Mouse (Mus musculus) CH12.LX (cell line): ENCODE data around the gene E030018B13Rik. TPM values are rescaled to one million over a fixed set of nuclear protein-coding genes. Genes with fewer than 3 reads are reported as not detected.

Experiments used
- DNase-seq: peaks from one replicate; pipeline ENCODE4 v3.0.0-alpha.2; 2013; ENCODE audit errors: extremely low read depth
- H3K27ac ChIP-seq: 2 replicates; pipeline ENCODE4 v1.5.1; 2012; ENCODE audit warnings: low read depth, mild to moderate bottlenecking, control low read depth, moderate library complexity; ENCODE audit not compliant: insufficient read depth
- H3K27me3 ChIP-seq: replicated peaks from 2 replicates; pipeline ENCODE3; 2012; ENCODE audit warnings: inconsistent platforms
- H3K36me3 ChIP-seq, 2 experiments: replicated peaks in 1 of 2; 2 replicates each; pipeline versions ENCODE3 to v1.6.1; 2012; ENCODE audit warnings: inconsistent platforms in 1 of 2, low read length in 1 of 2, mild to moderate bottlenecking in 1 of 2, mixed read lengths in 1 of 2, moderate library complexity in 1 of 2; ENCODE audit not compliant: control insufficient read depth in 1 of 2, insufficient read depth in 1 of 2
- H3K4me1 ChIP-seq, 2 experiments: 2 replicates each; pipeline ENCODE4 v1.6.1; 2012; ENCODE audit warnings: inconsistent platforms in 1 of 2, moderate library complexity in 1 of 2; ENCODE audit not compliant: insufficient read depth in 2 of 2, control insufficient read depth in 1 of 2
- H3K4me2 ChIP-seq: 2 replicates; pipeline ENCODE4 v1.6.1; 2012; ENCODE audit warnings: low read depth, mild to moderate bottlenecking, control low read depth; ENCODE audit not compliant: poor library complexity, insufficient read depth, severe bottlenecking
- H3K4me3 ChIP-seq, 3 experiments: fragments of 150-350 bp in 1 of 3; sonication (generic) in 1 of 3; replicated peaks in 1 of 3; 2 replicates each; pipeline versions ENCODE3 to v1.5.1; 2011 to 2012; ENCODE audit warnings: low read depth in 2 of 3, low read length in 2 of 3, mild to moderate bottlenecking in 2 of 3, moderate library complexity in 2 of 3, control low read depth in 1 of 3, improper control_type of control experiment in 1 of 3, inconsistent platforms in 1 of 3, mixed read lengths in 1 of 3; ENCODE audit not compliant: poor library complexity in 1 of 3
- H3K79me2 ChIP-seq: replicated peaks from 2 replicates; pipeline ENCODE4 v1.6.1; 2012; ENCODE audit warnings: mild to moderate bottlenecking, moderate library complexity; ENCODE audit not compliant: control insufficient read depth, poor library complexity, insufficient read depth, severe bottlenecking; ENCODE audit errors: extremely low read depth
- H3K9ac ChIP-seq: 2 replicates; pipeline ENCODE4 v1.6.1; 2012; ENCODE audit warnings: low read depth, mild to moderate bottlenecking, control low read depth, moderate library complexity; ENCODE audit not compliant: insufficient read depth
- H3K9me3 ChIP-seq: replicated peaks from 2 replicates; pipeline ENCODE3; 2012; ENCODE audit warnings: low read length, inconsistent platforms, mixed read lengths
- CHD1 ChIP-seq: IDR thresholded peaks from 2 replicates; pipeline ENCODE4 v1.6.1; 2012; ENCODE audit warnings: low read depth, low read length, improper control_type of control experiment, inconsistent platforms
- CTCF ChIP-seq, 2 experiments: IDR thresholded peaks in 1 of 2; conservative IDR thresholded peaks in 1 of 2; 2 replicates each; pipeline ENCODE4 v1.5.1; 2011 to 2012; ENCODE audit warnings: low read depth in 2 of 2, low read length in 2 of 2, improper control_type of control experiment in 1 of 2, inconsistent platforms in 1 of 2, mild to moderate bottlenecking in 1 of 2, moderate library complexity in 1 of 2
- ELF1 ChIP-seq: IDR thresholded peaks from 2 replicates; pipeline ENCODE4 v1.6.1; 2014; ENCODE audit warnings: low read depth, mild to moderate bottlenecking, inconsistent platforms, low read length, improper control_type of control experiment
- IRF4 ChIP-seq: IDR thresholded peaks from 2 replicates; pipeline ENCODE4 v1.6.1; 2014; ENCODE audit warnings: low read depth, mild to moderate bottlenecking, inconsistent platforms, low read length, improper control_type of control experiment
- JUN ChIP-seq: IDR thresholded peaks from 2 replicates; pipeline ENCODE4 v1.6.1; 2011; ENCODE audit warnings: low read depth, mild to moderate bottlenecking, low read length, improper control_type of control experiment, moderate library complexity; ENCODE audit not compliant: insufficient read depth
- MAX ChIP-seq: IDR thresholded peaks from 2 replicates; pipeline ENCODE4 v1.6.1; 2011; ENCODE audit warnings: low read length, improper control_type of control experiment
- MAZ ChIP-seq: IDR thresholded peaks from 2 replicates; pipeline ENCODE4 v1.6.1; 2012; ENCODE audit warnings: low read depth, mild to moderate bottlenecking, inconsistent platforms, low read length, improper control_type of control experiment, moderate library complexity
- MEF2A ChIP-seq: IDR thresholded peaks from 2 replicates; pipeline ENCODE4 v1.6.1; 2014; ENCODE audit warnings: low read depth, mild to moderate bottlenecking, inconsistent platforms, low read length, improper control_type of control experiment, borderline replicate concordance
- MXI1 ChIP-seq: IDR thresholded peaks from 2 replicates; pipeline ENCODE4 v1.6.1; 2011; ENCODE audit warnings: mild to moderate bottlenecking, low read depth, low read length, improper control_type of control experiment
- NRF1 ChIP-seq: IDR thresholded peaks from 2 replicates; pipeline ENCODE4 v1.6.1; 2014; ENCODE audit warnings: low read depth, mild to moderate bottlenecking, inconsistent platforms, low read length, improper control_type of control experiment, moderate library complexity
- PAX5 ChIP-seq: IDR thresholded peaks from 2 replicates; pipeline ENCODE4 v1.6.1; 2012; ENCODE audit warnings: low read length, inconsistent platforms, mixed read lengths
- RAD21 ChIP-seq: IDR thresholded peaks from 2 replicates; pipeline ENCODE4 v1.6.1; 2011; ENCODE audit warnings: low read depth, mild to moderate bottlenecking, low read length, improper control_type of control experiment, moderate library complexity
- RCOR1 ChIP-seq: conservative IDR thresholded peaks from 2 replicates; pipeline ENCODE4 v1.6.1; 2012; ENCODE audit warnings: low read depth, mild to moderate bottlenecking, inconsistent platforms, low read length, improper control_type of control experiment
- SIN3A ChIP-seq: IDR thresholded peaks from 2 replicates; pipeline ENCODE4 v1.6.1; 2012; ENCODE audit warnings: low read length, improper control_type of control experiment, inconsistent platforms
- SMC3 ChIP-seq: IDR thresholded peaks from 2 replicates; pipeline ENCODE4 v1.6.1; 2011; ENCODE audit warnings: low read depth, low read length, improper control_type of control experiment
- TBP ChIP-seq: conservative IDR thresholded peaks from 2 replicates; pipeline ENCODE4 v1.6.1; 2011; ENCODE audit warnings: low read depth, low read length, improper control_type of control experiment
- USF1 ChIP-seq: IDR thresholded peaks from 2 replicates; pipeline ENCODE4 v1.6.1; 2014; ENCODE audit warnings: low read depth, mild to moderate bottlenecking, inconsistent platforms, low read length, improper control_type of control experiment
- USF2 ChIP-seq: conservative IDR thresholded peaks from 2 replicates; pipeline ENCODE4 v1.6.1; 2011; ENCODE audit warnings: low read depth, low read length, improper control_type of control experiment
- ZKSCAN1 ChIP-seq: IDR thresholded peaks from 2 replicates; pipeline ENCODE4 v1.6.1; 2012; ENCODE audit warnings: low read depth, inconsistent platforms, low read length, improper control_type of control experiment, borderline replicate concordance
- ZMIZ1 ChIP-seq: IDR thresholded peaks from 2 replicates; pipeline ENCODE4 v1.6.1; 2012; ENCODE audit warnings: low read depth, mild to moderate bottlenecking, inconsistent platforms, low read length, improper control_type of control experiment
- ZNF384 ChIP-seq: IDR thresholded peaks from 2 replicates; pipeline ENCODE4 v1.6.1; 2012; ENCODE audit warnings: low read depth, low read length, improper control_type of control experiment, inconsistent platforms
- dilution Hi-C: fragments of 300-500 bp; cut with MboI; formaldehyde crosslinking; loops from 2 replicates; pipeline ENCODE4 v1.14.3; 2020; ENCODE audit warnings: low sequenced_read_pairs; ENCODE audit not compliant: extremely low pct_unique_long_range_greater_than_20kb, extremely low pct_ligation_motif_present
- in situ Hi-C: fragments of 300-500 bp; cut with MboI; formaldehyde crosslinking; loops from 3 replicates; pipeline ENCODE4 v1.14.3; 2019; ENCODE audit warnings: low sequenced_read_pairs, low pct_ligation_motif_present, low pct_unique_long_range_greater_than_20kb, mixed read lengths
- polyA plus RNA-seq: library from polyadenylated mRNA; unstranded; fragments of >175 nt; gene quantifications from 2 replicates; pipeline ENCODE4 v1.2.1, GENCODE M21; 2012; ENCODE audit warnings: low read depth; ENCODE audit not compliant: insufficient read length
- total RNA-seq, 2 experiments: library from RNA; depleted of rRNA; stranded (reverse); fragments of 300-350 nt in 1 of 2; fragments of >200 nt in 1 of 2; gene quantifications; 2 replicates each; pipeline ENCODE4 v1.2.3; 2012 to 2014

E030018B13Rik gene
- total and polyA plus RNA-seq, 3 experiments: not detected

- TF ChIP-seq RAD21: no peak
- TF ChIP-seq USF1: no peak
- TF ChIP-seq PAX5: no peak
- no peak for TF ChIP-seq NRF1
- TF ChIP-seq JUN: no peak
- no peak for TF ChIP-seq ZMIZ1
- TF ChIP-seq ZNF384: no peak
- no peak for TF ChIP-seq SMC3
- TF ChIP-seq TBP: no peak
- no peak for TF ChIP-seq RCOR1
- no peak for TF ChIP-seq CTCF (conservative IDR thresholded peaks at IDR 0.05 in 1 of 2, IDR thresholded peaks at IDR 0.05 in 1 of 2; ENCODE audit: low read depth in 2 of 2, low read length in 2 of 2)
- TF ChIP-seq USF2: no peak
- no peak for TF ChIP-seq ZKSCAN1
- no peak for TF ChIP-seq MAZ
- TF ChIP-seq MAX: no peak
- TF ChIP-seq MXI1: no peak
- TF ChIP-seq MEF2A: no peak
- no peak for TF ChIP-seq SIN3A
- TF ChIP-seq IRF4: no peak
- no peak for TF ChIP-seq CHD1
- Histone ChIP-seq H3K4me3 (no peak overlapping the region), H3K27me3 (no peaks in the 10 kb centered on the region), H3K36me3 (peaks cover 0 to 22% of the 10 kb centered on the region in 2 experiments), H3K4me1 (peaks cover 17 to 38% of the 10 kb centered on the region in 2 experiments), H3K9ac (no peak overlapping the region), H3K79me2 (no peaks in the 10 kb centered on the region), H3K9me3 (peaks cover 8% of the 10 kb centered on the region), H3K4me2 (no peak overlapping the region), H3K27ac (no peak overlapping the region)
- dilution Hi-C loops: no loop called here
- in situ Hi-C loops: no loop called here
- DNase-seq: no peak
Observed at GRCm38 (mm10) chr7:63922571-63922970, 5.9 kb downstream of the E030018B13Rik start.

- peaks cover 14 to 34% of the 10 kb centered on the region in 2 experiments for H3K4me1 ChIP-seq
- no peak for TF ChIP-seq ELF1
- TF ChIP-seq SIN3A: no peak
- TF ChIP-seq MAZ: no peak
- no peak for TF ChIP-seq SMC3
- TF ChIP-seq USF1: no peak
- TF ChIP-seq MEF2A: no peak
- dilution Hi-C loops (no loop called here), in situ Hi-C loops (no loop called here)
- H3K27me3 ChIP-seq: no peaks in the 10 kb centered on the region
- DNase-seq: no peak
- 0 out of 2 replicates have a peak, but pooled peaks cover 2% of the 10 kb centered on the region for H3K79me2 ChIP-seq
- no peak overlapping the region for H3K9ac ChIP-seq
- H3K9me3 ChIP-seq: peaks cover 8% of the 10 kb centered on the region
- no peak overlapping the region for H3K4me3 ChIP-seq
- H3K36me3 ChIP-seq: peaks cover 0 to 19% of the 10 kb centered on the region in 2 experiments
- no peak overlapping the region for H3K4me2 ChIP-seq
- no peak overlapping the region for H3K27ac ChIP-seq
Observed at GRCm38 (mm10) chr7:63922975-63923374, 6.3 kb downstream of the E030018B13Rik start.
